Mouse (Mus musculus): ENCODE data around the gene Nr2f1. TPM values are rescaled to one million over a fixed set of nuclear protein-coding genes. Genes with fewer than 3 reads are reported as not detected.
"Not testable (repeated sequence)": the region's sequence is repeated elsewhere in the genome, so short reads cannot be mapped to it uniquely, and the experiment has no call there.

Gene Nr2f1
- total RNA-seq (2022): under 1 TPM; 0.15 to 0.36 (median 0.32) TPM

GRCm38 (mm10) chr13:78199642-78200160, at the start of gene Nr2f1:
Gene Nr2f1 (minus strand): TSS chr13:78199757.
- no peak for DNase-seq (ENCODE audit: low spot score in 2 of 2)

GRCm38 (mm10) chr13:78221680-78222079, 22.1 kb upstream of the Nr2f1 start:
- no peak for DNase-seq (ENCODE audit: low spot score in 2 of 2)

- DNase-seq (ENCODE audit: low spot score in 2 of 2): not testable (repeated sequence)
Observed at GRCm38 (mm10) chr13:78220238-78220637, 20.7 kb upstream of the Nr2f1 start.

- no peak for DNase-seq (ENCODE audit: low spot score in 2 of 2)
Observed at GRCm38 (mm10) chr13:78215223-78215622, 15.7 kb upstream of the Nr2f1 start.

GRCm38 (mm10) chr13:78213155-78213554, 13.6 kb upstream of the Nr2f1 start:
- DNase-seq (ENCODE audit: low spot score in 2 of 2): no peak

- DNase-seq (ENCODE audit: low spot score in 2 of 2): no peak
Observed at GRCm38 (mm10) chr13:78212111-78212510, 12.6 kb upstream of the Nr2f1 start.

GRCm38 (mm10) chr13:78211231-78212010, 11.9 kb upstream of the Nr2f1 start:
- no peak for DNase-seq (ENCODE audit: low spot score in 2 of 2)

GRCm38 (mm10) chr13:78210748-78211089, 11.2 kb upstream of the Nr2f1 start:
- DNase-seq (ENCODE audit: low spot score in 2 of 2): no peak

- no peak for DNase-seq (ENCODE audit: low spot score in 2 of 2)
Observed at GRCm38 (mm10) chr13:78210029-78210747, 10.6 kb upstream of the Nr2f1 start.

GRCm38 (mm10) chr13:78209611-78210028, 10.1 kb upstream of the Nr2f1 start:
- no peak for DNase-seq (ENCODE audit: low spot score in 2 of 2)

- no peak for DNase-seq (ENCODE audit: low spot score in 2 of 2)
Observed at GRCm38 (mm10) chr13:78208689-78209410, 9.3 kb upstream of the Nr2f1 start.

- no peak for DNase-seq (ENCODE audit: low spot score in 2 of 2)
Observed at GRCm38 (mm10) chr13:78207796-78208645, 8.5 kb upstream of the Nr2f1 start.

GRCm38 (mm10) chr13:78206891-78207430, 7.4 kb upstream of the Nr2f1 start:
- DNase-seq (ENCODE audit: low spot score in 2 of 2): no peak

GRCm38 (mm10) chr13:78205426-78205825, 5.9 kb upstream of the Nr2f1 start:
- DNase-seq (ENCODE audit: low spot score in 2 of 2): no peak

GRCm38 (mm10) chr13:78203348-78204061, 3.9 kb upstream of the Nr2f1 start:
- DNase-seq (ENCODE audit: low spot score in 2 of 2): no peak

GRCm38 (mm10) chr13:78202574-78203347, 3.2 kb upstream of the Nr2f1 start:
- DNase-seq (ENCODE audit: low spot score in 2 of 2): no peak

GRCm38 (mm10) chr13:78201871-78202565, 2.5 kb upstream of the Nr2f1 start:
- DNase-seq (ENCODE audit: low spot score in 2 of 2): no peak

Measured in gastrocnemius, adult 8-10 months (tissue).